Mouse (Mus musculus) heart, embryonic 10.5 days (tissue): Measurements from ENCODE around the gene Dhx57. TPM values are rescaled to one million over a fixed set of nuclear protein-coding genes. Genes with fewer than 3 reads are reported as not detected.

Experiments
- DNase-seq: peaks from one replicate; pipeline ENCODE4 v3.0.0-alpha.2; 2017; ENCODE audit warnings: low spot score
- H3K27ac ChIP-seq: fragments of 300-500 bp; sonication (generic); 2 replicates; pipeline ENCODE4 v1.5.1; 2016; ENCODE audit warnings: mild to moderate bottlenecking
- H3K27me3 ChIP-seq: fragments of 300-500 bp; sonication (generic); 2 replicates; pipeline ENCODE4 v1.6.1; 2016; ENCODE audit warnings: mild to moderate bottlenecking; ENCODE audit not compliant: poor library complexity, insufficient read depth, severe bottlenecking
- H3K36me3 ChIP-seq: fragments of 300-500 bp; sonication (generic); 2 replicates; pipeline ENCODE4 v1.6.1; 2016; ENCODE audit warnings: mild to moderate bottlenecking, moderate library complexity
- H3K4me1 ChIP-seq: fragments of 300-500 bp; sonication (generic); 2 replicates; pipeline ENCODE4 v1.6.1; 2016; ENCODE audit warnings: mild to moderate bottlenecking
- H3K4me3 ChIP-seq: fragments of 300-500 bp; sonication (generic); 2 replicates; pipeline ENCODE4 v1.5.1; 2016; ENCODE audit warnings: mild to moderate bottlenecking, moderate library complexity
- H3K9me3 ChIP-seq: fragments of 300-500 bp; sonication (generic); 2 replicates; pipeline ENCODE4 v1.6.1; 2016; ENCODE audit warnings: mild to moderate bottlenecking, moderate library complexity
- WGBS: fragments of 180-500 bp; shearing (Covaris S2); methylation state at CpG from one replicate; pipeline ENCODE4 v1.1.7; 2016; 5-methylcytosine and 5-hydroxymethylcytosine counted together
- polyA plus RNA-seq: library from polyadenylated mRNA; unstranded; fragments of >200 nt; fragmentation: Nextera tagmentation; extraction: Ambion mirVana; gene quantifications from 2 replicates; pipeline ENCODE4 v1.2.1, GENCODE M21; 2016

Dhx57 gene
- 12.4 and 12.9 TPM in 2 replicates for polyA plus RNA-seq

DNA sequence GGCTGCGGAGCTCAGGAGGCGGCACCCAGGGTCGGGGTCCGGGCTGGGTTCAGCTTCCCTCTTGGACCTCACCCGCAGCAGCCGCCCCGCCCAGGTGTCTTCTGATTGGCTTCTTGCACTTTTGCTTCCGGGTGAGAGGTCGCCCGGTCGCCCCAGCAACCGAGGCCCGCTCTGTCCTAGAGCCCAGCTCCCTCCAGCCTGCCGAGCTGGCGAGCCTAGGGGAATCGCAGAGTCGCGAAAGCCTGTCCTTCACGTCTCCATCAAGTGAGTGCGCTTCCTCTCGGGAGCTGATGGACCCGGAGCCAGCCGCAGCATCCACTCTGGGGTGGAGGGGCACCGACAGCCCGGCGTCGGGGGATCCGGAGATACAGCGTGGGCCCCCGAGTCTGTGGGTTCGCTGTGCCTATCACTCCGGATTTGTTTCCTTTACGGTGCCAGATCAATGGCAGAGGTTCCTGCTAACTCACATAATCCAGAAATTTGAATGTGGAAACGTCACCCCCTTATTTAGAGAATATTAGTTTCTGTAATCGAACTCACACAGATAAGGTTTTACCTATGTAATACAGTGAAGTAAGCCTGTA, at the start of gene Dhx57, which contains the start of gene Morn2:
Gene Dhx57 (minus strand): TSS at position 403 of the 584 bp plus-strand sequence.
Gene Morn2 (plus strand): TSS at position 130 of the 584 bp plus-strand sequence.
- H3K4me3 ChIP-seq = peak within 1 kb of the TSS; percentile 87
- peak; percentile 99 for DNase-seq
- H3K36me3 ChIP-seq = no peaks in the 10 kb centered on the region
- no peaks in the 10 kb centered on the region for H3K9me3 ChIP-seq
- H3K27ac ChIP-seq = peak within 1 kb of the TSS; percentile 93
- peaks cover 9% of the 10 kb centered on the region for H3K4me1 ChIP-seq
- H3K27me3 ChIP-seq = no peaks in the 10 kb centered on the region
- WGBS = 1% methylated on average over 35 of the region's 35 CpGs

DNA sequence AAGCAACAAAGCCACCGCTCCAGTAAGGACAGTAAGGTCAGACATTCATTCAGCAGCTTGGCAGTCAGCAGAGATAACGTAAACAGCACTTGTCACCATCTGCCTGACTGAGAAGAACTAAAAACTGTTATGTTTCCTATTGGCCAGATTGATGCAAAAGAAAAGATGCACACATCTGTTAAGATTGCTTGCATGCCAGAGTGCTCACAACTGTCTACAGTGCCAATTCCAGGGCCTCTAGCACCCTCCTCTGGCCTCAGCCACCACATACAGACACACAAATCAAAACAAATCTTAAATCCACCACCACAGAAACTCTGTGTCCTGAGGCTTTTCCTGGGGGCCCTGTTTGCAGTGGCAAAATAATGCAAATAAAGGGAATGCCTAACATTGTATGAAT, 42.1 kb upstream of the Dhx57 start:
- H3K4me3 ChIP-seq = no peak overlapping the region
- WGBS = 72% methylated on average over 2 of the region's 2 CpGs

DNA sequence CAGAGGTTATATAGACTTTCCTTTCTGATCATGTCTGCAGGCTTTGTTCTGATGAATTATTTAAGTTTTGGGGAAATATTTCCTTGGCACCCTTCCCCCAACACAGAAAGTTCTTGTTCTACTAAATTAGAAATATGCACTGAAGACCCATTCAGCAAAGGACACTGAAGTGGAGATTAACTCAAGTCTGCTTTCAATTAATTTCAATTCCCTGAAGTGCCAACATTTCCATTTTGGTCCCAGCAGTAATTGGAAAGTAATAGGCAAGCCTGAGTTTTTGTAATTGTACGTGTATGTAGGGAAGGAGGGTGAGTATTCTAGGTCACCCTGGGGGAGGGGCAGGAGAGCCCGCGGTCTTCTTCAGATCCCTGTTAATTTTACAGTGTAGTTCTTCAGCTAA, 36.2 kb upstream of the Dhx57 start:
- DNase-seq = peak; percentile 7
- no peaks in the 10 kb centered on the region for H3K27me3 ChIP-seq
- H3K4me3 ChIP-seq = no peak overlapping the region
- 0 out of 2 replicates have a peak, but pooled peaks cover 3% of the 10 kb centered on the region for H3K4me1 ChIP-seq
- no peaks in the 10 kb centered on the region for H3K9me3 ChIP-seq
- no peak overlapping the region for H3K27ac ChIP-seq
- H3K36me3 ChIP-seq = no peaks in the 10 kb centered on the region
- WGBS = 83% methylated on average over 3 of the region's 3 CpGs

More for the DNA sequence above, 42.1 kb upstream of the Dhx57 start:
- DNase-seq = no peak
- no peaks in the 10 kb centered on the region for H3K4me1 ChIP-seq
- H3K27ac ChIP-seq = no peak overlapping the region
- H3K9me3 ChIP-seq = no peaks in the 10 kb centered on the region
- H3K27me3 ChIP-seq = no peaks in the 10 kb centered on the region
- H3K36me3 ChIP-seq = no peaks in the 10 kb centered on the region

DNA sequence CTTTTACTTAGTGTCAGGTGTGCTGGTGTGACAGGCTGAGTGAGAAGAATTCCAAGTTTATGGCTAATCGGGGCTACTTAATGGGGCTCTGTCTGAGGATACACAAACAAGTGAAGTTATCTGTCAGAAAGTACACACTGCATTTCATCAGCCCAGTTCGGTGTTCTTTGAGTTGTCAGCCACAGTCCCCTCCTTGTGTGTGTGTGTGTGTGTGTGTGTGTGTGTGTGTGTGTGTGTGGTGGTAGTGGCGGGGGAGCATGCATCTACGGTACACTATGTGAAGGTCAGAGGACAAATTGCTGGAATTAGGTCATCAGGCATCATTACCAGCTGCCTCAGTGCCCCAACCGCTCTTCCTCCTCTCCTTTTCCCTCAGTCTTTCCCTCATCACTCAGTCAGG, 35.2 kb upstream of the Dhx57 start:
- Histone ChIP-seq H3K9me3 (no peaks in the 10 kb centered on the region), H3K27ac (no peak overlapping the region), H3K4me1 (0 out of 2 replicates have a peak, but pooled peaks cover 3% of the 10 kb centered on the region), H3K27me3 (no peaks in the 10 kb centered on the region), H3K36me3 (no peaks in the 10 kb centered on the region), H3K4me3 (no peak overlapping the region)
- 68% methylated on average over 5 of the region's 5 CpGs for WGBS
- DNase-seq = no peak

DNA sequence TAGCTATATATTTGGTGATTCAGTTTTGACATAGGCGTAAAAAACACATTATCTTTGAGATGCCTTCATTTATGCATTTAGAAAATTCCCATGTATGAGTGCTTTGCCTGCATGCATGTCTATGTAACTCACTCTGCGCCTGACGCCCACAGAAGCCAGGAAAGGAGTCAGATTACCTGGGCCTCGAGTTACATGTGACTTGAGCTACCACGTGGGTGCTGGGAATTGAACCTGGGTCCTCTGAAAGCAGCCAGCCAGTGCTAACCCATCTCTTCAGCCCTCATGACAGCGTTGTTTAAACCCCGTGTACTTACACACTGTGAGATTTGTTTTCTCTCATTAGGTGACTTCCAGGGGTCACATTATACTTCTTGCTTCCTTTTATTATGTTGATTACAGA, 34.2 kb upstream of the Dhx57 start:
- no peaks in the 10 kb centered on the region for H3K27me3 ChIP-seq
- no peak overlapping the region for H3K4me3 ChIP-seq
- WGBS = 82% methylated on average over 7 of the region's 7 CpGs
- H3K9me3 ChIP-seq = no peaks in the 10 kb centered on the region
- DNase-seq = no peak
- H3K36me3 ChIP-seq = no peaks in the 10 kb centered on the region
- H3K4me1 ChIP-seq = 0 out of 2 replicates have a peak, but pooled peaks cover 3% of the 10 kb centered on the region
- H3K27ac ChIP-seq = no peak overlapping the region

DNA sequence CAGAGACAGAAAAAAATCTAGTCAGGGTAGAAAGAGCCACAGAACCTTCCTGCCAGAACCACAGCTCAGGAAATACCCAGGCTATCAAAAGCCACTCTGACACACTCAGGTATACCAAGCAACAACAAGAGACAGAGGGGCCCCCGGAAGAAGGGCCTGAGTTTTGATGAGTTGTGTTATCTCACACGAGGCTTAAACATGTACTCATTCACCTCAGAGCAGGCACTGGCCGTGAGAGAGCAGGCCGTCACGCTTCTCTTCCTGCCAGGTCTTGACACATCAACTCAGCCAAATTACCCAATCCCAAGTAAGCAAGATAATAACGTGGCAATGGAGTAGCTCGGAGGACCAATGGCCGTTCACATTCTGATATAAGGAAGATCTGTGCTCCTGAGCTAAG, 33.4 kb upstream of the Dhx57 start:
- no peak overlapping the region for H3K4me3 ChIP-seq
- whole genome bisulfite sequencing = 62% methylated on average over 8 of the region's 8 CpGs
- H3K36me3 ChIP-seq = no peaks in the 10 kb centered on the region
- H3K4me1 ChIP-seq = 0 out of 2 replicates have a peak, but pooled peaks cover 3% of the 10 kb centered on the region
- H3K9me3 ChIP-seq = no peaks in the 10 kb centered on the region
- DNase-seq = no peak
- H3K27ac ChIP-seq = no peak overlapping the region
- no peaks in the 10 kb centered on the region for H3K27me3 ChIP-seq

DNA sequence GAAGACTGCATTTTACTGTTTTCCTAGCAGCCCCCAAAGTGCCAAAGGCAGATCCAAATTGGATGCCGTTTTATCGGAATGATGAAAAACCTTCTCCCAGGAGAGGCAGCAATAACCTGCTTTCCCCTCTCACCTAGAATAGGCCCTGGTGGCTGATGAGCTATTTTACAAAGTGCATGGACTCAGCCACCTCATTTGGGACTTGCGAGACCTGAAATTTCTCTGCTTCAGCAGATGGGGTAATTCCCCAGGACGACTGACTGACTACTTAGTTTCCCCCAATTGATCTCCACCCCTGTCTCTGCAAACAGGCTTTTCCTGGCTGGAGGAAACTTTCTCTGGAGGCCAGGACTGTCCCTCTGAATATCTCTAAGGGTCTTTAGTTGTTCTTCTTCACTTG, 32.7 kb upstream of the Dhx57 start:
- no peak for DNase-seq
- Histone ChIP-seq H3K27ac (no peak overlapping the region), H3K9me3 (no peaks in the 10 kb centered on the region), H3K27me3 (no peaks in the 10 kb centered on the region), H3K36me3 (no peaks in the 10 kb centered on the region), H3K4me1 (0 out of 2 replicates have a peak, but pooled peaks cover 3% of the 10 kb centered on the region), H3K4me3 (no peak overlapping the region)
- 80% methylated on average over 4 of the region's 4 CpGs for WGBS

DNA sequence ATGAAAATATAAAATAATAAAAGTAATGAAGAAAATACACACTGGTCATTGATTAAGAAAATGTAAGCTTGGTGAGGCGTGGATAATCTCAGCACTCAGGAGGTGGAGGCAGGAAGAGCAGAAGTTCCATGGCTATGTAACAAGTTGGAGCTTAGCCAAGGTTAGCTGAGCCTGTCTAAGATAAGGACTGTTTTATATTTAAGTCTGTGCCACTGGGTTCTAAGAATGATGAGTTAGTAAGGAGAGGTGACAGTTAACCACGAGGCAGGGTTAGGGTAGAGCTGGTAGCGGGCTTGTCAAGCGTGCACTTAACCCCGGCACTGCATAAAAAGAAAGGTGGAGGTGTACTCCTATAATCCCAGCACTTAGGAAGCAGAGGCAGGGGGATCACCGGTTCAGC, 32.0 kb upstream of the Dhx57 start:
- DNase-seq = no peak
- WGBS = 80% methylated on average over 6 of the region's 6 CpGs
- H3K36me3 ChIP-seq = no peaks in the 10 kb centered on the region
- 0 out of 2 replicates have a peak, but pooled peaks cover 3% of the 10 kb centered on the region for H3K4me1 ChIP-seq
- H3K4me3 ChIP-seq = no peak overlapping the region
- no peaks in the 10 kb centered on the region for H3K9me3 ChIP-seq
- H3K27ac ChIP-seq = no peak overlapping the region
- no peaks in the 10 kb centered on the region for H3K27me3 ChIP-seq

DNA sequence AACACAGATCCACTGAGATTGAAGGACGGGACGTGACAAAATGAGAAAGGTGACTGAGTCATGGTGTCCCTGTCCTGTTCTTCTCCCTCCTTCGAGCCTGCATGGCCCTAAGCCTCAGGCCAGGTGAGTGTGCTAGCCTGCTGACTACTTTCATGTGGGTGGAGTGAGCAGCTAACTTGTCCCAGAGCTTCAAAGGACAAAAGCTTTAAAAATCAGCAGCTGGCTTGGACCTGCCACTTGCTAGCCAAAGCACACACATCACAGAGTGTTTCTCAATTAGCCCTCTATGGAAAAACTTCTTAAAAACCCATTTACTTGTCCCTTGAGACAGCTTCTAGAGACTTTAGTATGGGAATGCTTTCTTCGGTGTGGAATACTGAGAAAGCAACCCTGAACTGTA, 22.1 kb upstream of the Dhx57 start:
- H3K4me1 ChIP-seq = no peaks in the 10 kb centered on the region
- WGBS = 82% methylated on average over 4 of the region's 4 CpGs
- no peaks in the 10 kb centered on the region for H3K9me3 ChIP-seq
- H3K27ac ChIP-seq = no peak overlapping the region
- no peaks in the 10 kb centered on the region for H3K27me3 ChIP-seq
- no peak overlapping the region for H3K4me3 ChIP-seq
- no peaks in the 10 kb centered on the region for H3K36me3 ChIP-seq
- peak; percentile 52 for DNase-seq

DNA sequence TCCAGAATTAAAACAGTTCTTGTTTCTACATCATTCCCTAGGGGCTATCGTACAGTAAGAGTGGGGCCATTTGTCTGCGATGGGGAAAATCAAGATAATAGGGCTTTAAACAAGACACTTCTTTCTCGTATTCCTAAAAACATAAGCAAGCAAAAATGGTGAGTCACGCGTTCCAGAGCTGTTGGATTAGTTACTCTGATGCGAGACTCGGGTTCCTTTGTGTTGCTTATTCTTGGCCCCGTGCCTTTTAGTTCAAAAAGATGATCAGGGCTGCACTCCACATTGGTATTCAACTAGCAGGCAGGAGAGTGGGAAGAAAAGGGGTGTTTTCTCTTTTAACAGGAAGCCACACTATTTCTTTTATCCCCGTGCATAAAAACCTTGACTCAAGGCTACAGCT, 21.5 kb upstream of the Dhx57 start:
- DNase-seq = peak; percentile 50
- H3K36me3 ChIP-seq = no peaks in the 10 kb centered on the region
- H3K9me3 ChIP-seq = no peaks in the 10 kb centered on the region
- no peaks in the 10 kb centered on the region for H3K4me1 ChIP-seq
- no peak overlapping the region for H3K4me3 ChIP-seq
- WGBS = 70% methylated on average over 9 of the region's 9 CpGs
- no peak overlapping the region for H3K27ac ChIP-seq
- no peaks in the 10 kb centered on the region for H3K27me3 ChIP-seq

DNA sequence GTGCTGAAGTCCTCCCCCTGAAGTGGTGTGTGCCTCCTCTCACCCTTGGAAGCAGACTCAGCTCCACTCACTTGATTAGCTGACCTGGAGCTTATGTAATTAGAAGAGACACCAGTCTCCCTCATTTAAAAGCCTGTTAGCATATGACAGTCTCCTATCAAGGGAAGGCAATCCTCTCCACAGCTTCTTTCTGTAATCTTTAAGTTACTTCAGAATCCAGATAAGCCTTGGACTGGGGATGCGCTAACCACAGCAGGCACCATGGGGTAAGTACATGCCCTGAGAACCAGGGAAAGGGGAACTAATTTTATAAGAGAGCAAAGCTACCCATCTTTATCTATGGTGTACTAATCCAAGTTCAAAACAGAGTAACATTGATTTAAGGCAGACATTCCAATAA, 17.0 kb upstream of the Dhx57 start, which contains the start of gene Arhgef33:
Gene Arhgef33 (plus strand): TSS at position 157 of the 400 bp plus-strand sequence.
- H3K4me1 ChIP-seq = no peaks in the 10 kb centered on the region
- DNase-seq = no peak
- no peaks in the 10 kb centered on the region for H3K9me3 ChIP-seq
- WGBS = 48% methylated on average over 1 of the region's 1 CpGs
- H3K27me3 ChIP-seq = no peaks in the 10 kb centered on the region
- H3K27ac ChIP-seq = no peak within 1 kb of the TSS
- H3K36me3 ChIP-seq = no peaks in the 10 kb centered on the region
- H3K4me3 ChIP-seq = no peak within 1 kb of the TSS

DNA sequence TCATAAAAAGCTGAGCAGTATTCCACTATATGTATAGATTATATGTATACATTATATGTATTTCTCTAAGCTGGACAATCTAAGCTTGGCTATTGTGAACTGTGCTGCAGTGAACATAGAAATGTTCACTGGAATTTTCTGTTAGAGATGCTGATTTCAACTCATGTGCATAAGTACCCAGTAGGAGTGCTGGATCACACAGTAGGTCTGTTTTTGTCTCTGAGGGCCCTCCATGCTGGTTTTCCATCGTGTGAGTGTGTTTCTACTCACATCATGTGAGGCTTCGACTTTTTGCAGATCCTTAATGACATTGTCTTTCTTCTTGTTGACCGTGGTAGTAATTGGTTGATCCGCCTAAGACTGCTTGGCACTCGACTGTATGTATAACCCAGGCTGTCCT, 8.6 kb upstream of the Dhx57 start:
- no peak overlapping the region for H3K4me3 ChIP-seq
- 86% methylated on average over 5 of the region's 5 CpGs for WGBS
- H3K36me3 ChIP-seq = no peaks in the 10 kb centered on the region
- no peaks in the 10 kb centered on the region for H3K9me3 ChIP-seq
- H3K27me3 ChIP-seq = no peaks in the 10 kb centered on the region
- DNase-seq = no peak
- H3K4me1 ChIP-seq = no peaks in the 10 kb centered on the region
- H3K27ac ChIP-seq = no peak overlapping the region

DNA sequence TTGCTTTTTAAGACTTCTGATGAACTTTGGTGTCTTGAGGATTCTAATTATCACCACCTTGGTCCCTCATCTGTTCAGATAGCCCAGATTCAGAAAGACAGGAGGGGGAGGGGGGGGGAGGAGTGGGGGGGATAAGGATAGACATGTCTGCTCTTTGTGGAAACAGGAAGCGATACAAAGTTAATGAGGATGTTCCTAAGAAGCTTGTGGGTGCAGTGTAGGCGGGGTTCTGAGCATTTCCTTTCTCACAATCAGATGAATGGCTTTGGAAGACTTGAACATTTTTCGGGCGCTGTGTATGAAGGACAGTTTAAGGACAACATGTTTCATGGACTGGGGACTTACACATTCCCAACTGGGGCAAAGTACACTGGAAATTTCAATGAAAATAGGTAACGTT, 5.0 kb upstream of the Dhx57 start:
- Histone ChIP-seq H3K4me3 (no peak overlapping the region), H3K36me3 (no peaks in the 10 kb centered on the region), H3K27ac (no peak overlapping the region), H3K4me1 (no peaks in the 10 kb centered on the region), H3K9me3 (no peaks in the 10 kb centered on the region), H3K27me3 (no peaks in the 10 kb centered on the region)
- DNase-seq = no peak
- 88% methylated on average over 5 of the region's 5 CpGs for WGBS

DNA sequence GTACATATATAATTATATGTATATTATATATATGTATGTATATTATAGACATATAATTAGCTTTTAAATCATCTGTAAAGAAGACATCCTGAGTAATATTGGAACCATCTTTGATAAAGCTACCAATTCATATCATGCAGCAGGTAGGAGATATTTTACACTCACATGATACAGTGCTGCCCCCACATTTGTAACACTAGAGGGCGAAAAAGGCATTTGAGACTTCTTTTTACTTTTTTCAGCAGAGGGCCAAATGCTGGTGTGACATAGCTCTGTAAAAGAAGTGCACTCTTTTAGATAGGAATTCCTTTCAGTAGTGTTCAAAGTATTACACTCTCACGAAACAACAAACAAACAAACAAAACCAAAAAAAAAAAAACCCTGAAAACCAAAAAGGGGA, 872 bp upstream of the Dhx57 start:
- no peaks in the 10 kb centered on the region for H3K27me3 ChIP-seq
- H3K27ac ChIP-seq = no peak overlapping the region
- H3K4me1 ChIP-seq = peaks cover 9% of the 10 kb centered on the region
- H3K36me3 ChIP-seq = no peaks in the 10 kb centered on the region
- H3K4me3 ChIP-seq = no peak overlapping the region
- no peaks in the 10 kb centered on the region for H3K9me3 ChIP-seq
- WGBS = 17% methylated on average over 2 of the region's 2 CpGs
- DNase-seq = no peak
